19 mouse cellular contexts compared by ENCODE assay signal in the genomic region with DNA sequence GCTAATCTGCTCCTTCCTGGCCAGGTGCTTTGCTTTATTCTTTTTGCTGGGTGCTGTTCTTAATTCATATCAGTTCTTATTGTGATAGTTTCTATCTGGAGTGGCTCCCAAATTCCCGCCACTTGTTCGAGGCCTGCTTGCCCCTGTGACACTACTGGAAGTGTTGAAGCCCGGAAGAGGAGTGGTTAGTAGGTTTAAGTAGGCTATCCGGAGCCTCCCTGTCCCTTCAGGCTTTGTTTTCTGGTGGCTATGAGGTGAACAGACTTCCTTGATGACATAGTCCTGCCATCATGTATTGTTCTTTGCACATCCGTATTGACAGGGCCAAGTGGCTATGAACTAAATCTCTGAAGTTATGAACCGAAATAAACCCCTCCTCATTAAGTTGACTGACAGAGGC.
"Had no signal": no experiment of that assay in that cellular context is flagged by ENCODE, and none has a peak within 500 bp of the region (broad histone marks: within the 10 kb centered on the region; RNA-seq: fewer than 3 reads in every experiment).

No protein-coding gene starts in this region.

- H3K27ac ChIP-seq: limb, embryonic 12.5 days; limb, embryonic 15.5 days; liver, embryonic 14.5 days; midbrain, embryonic 12.5 days; stomach, embryonic 15.5 days had no signal

- H3K36me3 ChIP-seq: limb, embryonic 12.5 days; limb, embryonic 15.5 days; midbrain, embryonic 12.5 days; stomach, embryonic 15.5 days had no signal

- DNase-seq: kidney, adult 18-20 months; kidney, adult 9 months; kidney, postnatal 14 days; kidney, postnatal 4 days; left cerebral cortex, postnatal 4 days; liver, postnatal 0 days; lung, embryonic 14.5 days; lung, postnatal 14 days; right cerebral cortex, postnatal 25 days; spleen, adult 18-20 months; thymus, postnatal 25 days had no signal

- H3K9ac ChIP-seq: limb, embryonic 12.5 days; limb, embryonic 15.5 days; liver, embryonic 14.5 days; liver, postnatal 0 days; lung, embryonic 14.5 days; midbrain, embryonic 12.5 days; stomach, embryonic 15.5 days had no signal

- H3K4me1 ChIP-seq: limb, embryonic 12.5 days; limb, embryonic 15.5 days; megakaryocyte, embryonic 14.5 days; midbrain, embryonic 12.5 days; stomach, embryonic 15.5 days had no signal

- H3K4me2 ChIP-seq: limb, embryonic 12.5 days; limb, embryonic 15.5 days; liver, embryonic 11.5 days; lung, embryonic 14.5 days; midbrain, embryonic 12.5 days; stomach, embryonic 15.5 days had no signal

- H3K4me3 ChIP-seq: limb, embryonic 12.5 days; limb, embryonic 15.5 days; megakaryocyte, embryonic 14.5 days; midbrain, embryonic 12.5 days; stomach, embryonic 15.5 days had no signal

- H3K9me3 ChIP-seq: limb, embryonic 12.5 days; limb, embryonic 15.5 days; megakaryocyte, embryonic 14.5 days; midbrain, embryonic 12.5 days; stomach, embryonic 15.5 days had no signal

- H3K27me3 ChIP-seq: limb, embryonic 12.5 days; limb, embryonic 15.5 days; megakaryocyte, embryonic 14.5 days; midbrain, embryonic 12.5 days; stomach, embryonic 15.5 days had no signal

- ATAC-seq: intestine, embryonic 16.5 days; liver, postnatal 0 days had no signal
